Mouse (Mus musculus) layer of hippocampus, adult 11-12 months (tissue): ENCODE measurements around the gene Colgalt2.
"Not testable (repeated sequence)": the region's sequence is repeated elsewhere in the genome, so short reads cannot be mapped to it uniquely, and the experiment has no call there.

ENCODE experiments used
- DNase-seq: peaks from one replicate; pipeline ENCODE4 v3.0.0; 2022; ENCODE audit warnings: low spot score

Gene Colgalt2

GRCm38 (mm10) chr1:152417602-152418001 lies 18.0 kb downstream of the Colgalt2 start:
- DNase-seq, result no peak

- no peak for DNase-seq
Observed at GRCm38 (mm10) chr1:152422295-152422694, 22.7 kb downstream of the Colgalt2 start.

- DNase-seq, result no peak
Observed at GRCm38 (mm10) chr1:152423052-152423451, 23.4 kb downstream of the Colgalt2 start.

GRCm38 (mm10) chr1:152427912-152428581 lies 28.4 kb downstream of the Colgalt2 start:
- no peak for DNase-seq

GRCm38 (mm10) chr1:152429805-152430204 lies 30.2 kb downstream of the Colgalt2 start:
- no peak for DNase-seq

DNA sequence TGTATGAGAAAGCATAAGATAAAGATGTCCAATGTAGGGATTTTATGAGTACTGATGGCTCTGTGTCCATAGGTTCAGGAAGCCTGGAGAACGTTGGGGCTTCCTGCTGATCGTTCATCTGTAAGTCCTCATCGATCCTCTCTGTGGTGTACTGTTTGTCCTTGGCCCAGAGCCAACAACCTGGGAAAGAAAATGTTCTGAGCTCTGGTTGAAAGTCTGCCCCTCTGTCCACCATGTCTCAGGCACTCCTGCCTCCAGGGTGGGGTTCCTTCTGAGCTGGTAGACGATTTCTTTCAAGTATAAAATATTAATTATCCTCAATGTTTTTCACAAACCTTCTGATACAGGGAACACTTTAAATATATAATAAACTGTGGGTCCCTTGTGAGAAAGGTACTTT lies 34.5 kb downstream of the Colgalt2 start:
- DNase-seq, result no peak

GRCm38 (mm10) chr1:152437518-152437917 lies 37.9 kb downstream of the Colgalt2 start:
- not testable (repeated sequence) for DNase-seq

GRCm38 (mm10) chr1:152439408-152439807 lies 39.8 kb downstream of the Colgalt2 start:
- no peak for DNase-seq

DNA sequence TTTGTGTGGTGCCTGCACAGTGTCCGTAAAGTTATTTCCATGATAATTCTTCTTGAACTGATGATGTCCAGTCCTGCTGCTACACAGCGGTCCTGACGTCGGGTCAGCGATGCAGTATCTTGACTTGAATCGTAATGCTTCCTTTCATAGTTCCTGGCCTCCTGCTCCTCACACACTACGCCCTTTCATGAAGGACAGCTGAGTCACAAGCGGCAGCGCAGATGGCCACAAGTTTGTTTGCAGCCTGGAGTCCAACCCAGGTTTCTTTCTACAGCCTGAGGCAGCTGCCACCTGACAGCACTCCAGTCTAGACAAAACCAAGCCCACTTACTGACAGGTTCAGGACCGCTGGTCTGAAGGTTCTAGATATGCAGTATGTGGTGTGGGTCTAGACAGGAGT lies 40.2 kb downstream of the Colgalt2 start:
- no peak for DNase-seq

GRCm38 (mm10) chr1:152444630-152445029 lies 45.0 kb downstream of the Colgalt2 start:
- DNase-seq, result no peak

DNA sequence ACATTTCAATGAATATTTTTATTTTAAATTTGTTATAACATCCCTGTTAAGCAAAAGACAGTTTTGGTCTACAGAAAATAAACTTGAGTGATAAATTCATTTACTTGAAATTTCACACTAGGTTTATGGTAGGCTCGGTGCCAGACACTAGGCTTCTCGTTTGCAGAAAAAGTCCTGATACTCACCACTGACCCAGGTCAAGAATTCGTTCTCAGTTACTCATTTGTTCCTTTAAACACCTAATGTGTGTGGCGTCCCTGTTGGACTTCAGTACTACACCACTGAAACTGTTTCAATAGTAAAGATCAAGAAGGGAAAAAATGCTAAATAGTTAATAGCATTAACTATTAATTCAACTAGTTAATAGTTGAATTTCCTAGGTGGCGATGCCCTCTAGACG lies 46.3 kb downstream of the Colgalt2 start:
- no peak for DNase-seq

DNA sequence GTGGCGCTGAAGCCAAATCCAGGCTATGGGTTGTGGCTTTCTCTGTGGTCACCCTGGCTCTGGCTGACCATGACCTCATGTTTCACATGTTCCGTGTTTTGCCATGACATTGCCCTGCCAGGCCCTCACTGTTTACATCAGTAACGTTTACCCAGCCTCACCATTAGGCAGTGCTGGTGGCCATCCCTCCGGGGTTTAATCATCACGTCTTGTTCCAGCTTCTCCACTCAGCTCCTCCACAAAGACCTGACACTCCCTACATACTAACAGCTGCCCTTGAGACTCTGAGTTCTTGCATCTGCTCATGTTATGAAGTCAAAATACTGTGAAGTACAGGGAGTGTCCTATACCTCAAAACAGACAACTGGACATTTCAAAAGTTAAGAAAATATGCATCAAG lies 54.9 kb downstream of the Colgalt2 start:
- no peak for DNase-seq

GRCm38 (mm10) chr1:152455275-152456243 lies 55.9 kb downstream of the Colgalt2 start:
- DNase-seq, result no peak

GRCm38 (mm10) chr1:152456266-152456665 lies 56.6 kb downstream of the Colgalt2 start:
- DNase-seq, result no peak

- DNase-seq, result no peak
Observed at GRCm38 (mm10) chr1:152457596-152457995, 58.0 kb downstream of the Colgalt2 start.

GRCm38 (mm10) chr1:152458996-152459395 lies 59.4 kb downstream of the Colgalt2 start:
- no peak for DNase-seq

- no peak for DNase-seq
Observed at GRCm38 (mm10) chr1:152460931-152461330, 61.3 kb downstream of the Colgalt2 start.

- no peak for DNase-seq
Observed at GRCm38 (mm10) chr1:152461814-152462213, 62.2 kb downstream of the Colgalt2 start.

DNA sequence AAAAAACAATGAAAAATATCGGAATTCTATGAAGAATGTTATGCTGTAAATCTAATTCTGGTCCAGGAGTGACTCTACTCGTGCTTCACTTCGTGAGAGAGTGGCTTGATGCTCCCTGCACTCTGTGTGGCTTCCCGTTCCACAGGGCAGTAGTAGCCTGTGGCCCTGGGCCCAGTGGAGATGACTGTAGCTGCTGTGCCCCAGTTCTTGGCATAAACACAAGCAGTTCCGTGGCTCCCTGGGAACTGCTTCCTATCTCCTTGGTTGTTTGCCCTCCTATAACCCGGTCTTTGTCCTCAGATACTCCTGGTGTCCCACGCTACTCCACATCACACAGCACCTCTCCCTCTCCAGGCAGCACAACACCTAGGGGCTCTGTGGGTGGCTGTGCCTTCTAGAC lies 62.7 kb downstream of the Colgalt2 start:
- no peak for DNase-seq

- DNase-seq, result no peak
Observed at GRCm38 (mm10) chr1:152466280-152466679, 66.7 kb downstream of the Colgalt2 start.

GRCm38 (mm10) chr1:152468443-152468842 lies 68.8 kb downstream of the Colgalt2 start:
- DNase-seq, result peak; percentile 49

GRCm38 (mm10) chr1:152476126-152476525 lies 76.5 kb downstream of the Colgalt2 start:
- DNase-seq, result no peak

- no peak for DNase-seq
Observed at GRCm38 (mm10) chr1:152490842-152491241, 91.2 kb downstream of the Colgalt2 start.
